Mouse (Mus musculus) hindbrain, embryonic 15.5 days (tissue): Measurements from ENCODE around the gene Cog6. TPM values are rescaled to one million over a fixed set of nuclear protein-coding genes. Genes with fewer than 3 reads are reported as not detected.
A peak's percentile ranks its signal among the peaks of the same experiment; 100 is the strongest.

Experiments used
- ATAC-seq: fragments of 200-750 bp; cut with Nextera tagmentation; 2 replicates; pipeline ENCODE4 v1.8.0; 2017; ENCODE audit warnings: low read depth, moderate number of reproducible peaks, moderate TSS enrichment; ENCODE audit not compliant: low FRiP score
- H3K27ac ChIP-seq: fragments of 300-500 bp; sonication (generic); replicated peaks from 2 replicates; pipeline ENCODE4 v1.5.1; 2015; ENCODE audit warnings: mild to moderate bottlenecking, inconsistent platforms
- H3K27me3 ChIP-seq: fragments of 300-500 bp; sonication (generic); 2 replicates; pipeline ENCODE4 v1.6.1; 2015; ENCODE audit warnings: control low read depth, inconsistent platforms
- H3K36me3 ChIP-seq: fragments of 300-500 bp; sonication (generic); 2 replicates; pipeline ENCODE4 v1.6.1; 2015; ENCODE audit warnings: control low read depth, inconsistent platforms
- H3K4me1 ChIP-seq: fragments of 300-500 bp; sonication (generic); replicated peaks from 2 replicates; pipeline ENCODE4 v1.6.1; 2015; ENCODE audit warnings: control low read depth, inconsistent platforms
- H3K4me2 ChIP-seq: fragments of 300-500 bp; sonication (generic); 2 replicates; pipeline ENCODE4 v1.6.1; 2015; ENCODE audit warnings: moderate library complexity, mild to moderate bottlenecking, inconsistent platforms
- H3K4me3 ChIP-seq: fragments of 300-500 bp; sonication (generic); 2 replicates; pipeline ENCODE4 v1.5.1; 2015; ENCODE audit warnings: mild to moderate bottlenecking, inconsistent platforms
- H3K9ac ChIP-seq: fragments of 300-500 bp; sonication (generic); 2 replicates; pipeline ENCODE4 v1.6.1; 2015; ENCODE audit warnings: inconsistent platforms
- H3K9me3 ChIP-seq: fragments of 300-500 bp; sonication (generic); 2 replicates; pipeline ENCODE4 v1.6.1; 2016; ENCODE audit warnings: control low read depth, inconsistent platforms
- WGBS: fragments of 180-500 bp; shearing (Covaris S2); methylation state at CpG from one replicate; pipeline ENCODE4 v1.1.7; 2015; 5-methylcytosine and 5-hydroxymethylcytosine counted together
- polyA plus RNA-seq: library from polyadenylated mRNA; unstranded; fragments of >200 nt; fragmentation: Nextera tagmentation; extraction: Ambion mirVana; gene quantifications from 2 replicates; pipeline ENCODE4 v1.2.1, GENCODE M21; 2015

Gene Cog6
- polyA plus RNA-seq, 1 experiment from 2014 or later, result 47.1 TPM

DNA sequence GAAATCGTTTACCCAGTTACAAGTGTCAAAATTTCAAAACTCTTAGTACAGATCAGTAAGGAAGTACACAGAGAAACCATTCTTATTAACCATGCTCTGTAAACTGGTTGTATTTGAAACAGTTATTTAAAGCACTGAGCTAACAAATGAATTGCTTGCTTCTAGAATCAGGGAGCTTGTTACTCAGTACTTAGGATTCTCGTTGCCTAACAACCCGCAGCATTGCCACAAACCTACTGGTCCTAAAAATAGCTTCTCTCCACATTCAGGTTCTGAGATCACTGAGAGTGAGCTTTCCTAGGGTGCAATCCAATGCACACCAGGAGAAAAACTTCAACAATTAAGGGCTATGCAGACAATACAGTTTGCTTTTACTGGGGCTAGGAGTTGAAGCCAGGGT is 33.3 kb downstream of the Cog6 start:
- Histone ChIP-seq H3K4me1 (no peaks in the 10 kb centered on the region), H3K4me3 (no peak overlapping the region), H3K27me3 (no peaks in the 10 kb centered on the region), H3K9ac (no peak overlapping the region), H3K27ac (no peak overlapping the region), H3K9me3 (no peaks in the 10 kb centered on the region), H3K4me2 (no peak overlapping the region), H3K36me3 (peaks cover 47% of the 10 kb centered on the region)
- no peak for ATAC-seq
- 87% methylated on average over 3 of the region's 3 CpGs for WGBS

DNA sequence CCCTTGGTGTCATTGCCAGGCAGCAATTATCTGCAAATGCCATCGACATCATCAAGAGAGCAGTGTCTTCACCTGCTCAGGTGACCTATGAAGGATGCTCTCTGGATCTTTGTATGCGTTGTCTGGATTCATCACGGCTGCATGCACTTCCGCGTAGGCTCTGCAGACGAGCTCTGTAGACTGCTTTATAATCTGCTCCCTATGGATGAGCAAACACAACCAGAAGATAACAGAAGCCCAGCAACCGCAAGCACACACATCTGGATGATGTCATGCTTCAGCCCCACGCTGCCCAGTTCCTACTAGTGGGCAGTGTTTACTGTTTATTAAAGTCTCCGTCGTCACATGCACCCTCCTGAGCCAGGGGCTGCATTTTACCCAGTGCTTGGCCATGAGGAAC is 34.0 kb downstream of the Cog6 start:
- H3K4me2 ChIP-seq, result no peak overlapping the region
- no peak overlapping the region for H3K9ac ChIP-seq
- H3K27me3 ChIP-seq, result no peaks in the 10 kb centered on the region
- 90% methylated on average over 10 of the region's 10 CpGs for WGBS
- H3K9me3 ChIP-seq, result no peaks in the 10 kb centered on the region
- H3K27ac ChIP-seq, result no peak overlapping the region
- H3K36me3 ChIP-seq, result peaks cover 39% of the 10 kb centered on the region
- H3K4me1 ChIP-seq, result no peaks in the 10 kb centered on the region
- no peak for ATAC-seq
- H3K4me3 ChIP-seq, result no peak overlapping the region

- Histone ChIP-seq H3K4me3 (no peak overlapping the region), H3K27me3 (0 out of 2 replicates have a peak, but pooled peaks cover 2% of the 10 kb centered on the region), H3K4me2 (no peak overlapping the region), H3K27ac (no peak overlapping the region), H3K36me3 (no peaks in the 10 kb centered on the region), H3K4me1 (0 out of 2 replicates have a peak, but pooled peaks cover 5% of the 10 kb centered on the region), H3K9me3 (no peaks in the 10 kb centered on the region), H3K9ac (no peak overlapping the region)
- 47% methylated on average over 15 of the region's 15 CpGs for WGBS
- peak; percentile 63 for ATAC-seq
Measured at GRCm38 (mm10) chr3:52974674-52975556, 42.1 kb downstream of the Cog6 start.

DNA sequence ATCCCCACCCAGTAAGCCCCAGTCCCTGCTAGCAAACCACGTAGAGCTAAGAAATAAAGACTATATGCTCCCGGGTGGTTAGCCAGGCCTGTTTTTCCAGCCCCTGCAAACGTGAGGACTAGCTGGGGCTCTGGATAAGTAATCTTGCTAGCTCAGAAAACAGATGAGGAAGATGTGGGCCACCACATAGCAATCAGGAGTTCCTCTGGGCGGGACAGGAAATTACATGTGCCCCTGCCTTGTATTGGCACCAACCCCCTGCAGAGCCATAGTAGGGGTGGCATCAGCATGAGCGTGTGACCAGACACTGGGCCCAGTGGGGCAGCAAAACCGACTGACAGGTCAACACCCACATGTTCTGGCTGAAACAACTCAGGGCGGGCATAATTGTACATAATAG is 44.1 kb downstream of the Cog6 start:
- 72% methylated on average over 7 of the region's 7 CpGs for WGBS
- Histone ChIP-seq H3K4me3 (no peak overlapping the region), H3K4me2 (no peak overlapping the region), H3K4me1 (0 out of 2 replicates have a peak, but pooled peaks cover 5% of the 10 kb centered on the region), H3K27me3 (0 out of 2 replicates have a peak, but pooled peaks cover 2% of the 10 kb centered on the region), H3K27ac (no peak overlapping the region), H3K9me3 (no peaks in the 10 kb centered on the region), H3K36me3 (no peaks in the 10 kb centered on the region), H3K9ac (no peak overlapping the region)
- no peak for ATAC-seq

DNA sequence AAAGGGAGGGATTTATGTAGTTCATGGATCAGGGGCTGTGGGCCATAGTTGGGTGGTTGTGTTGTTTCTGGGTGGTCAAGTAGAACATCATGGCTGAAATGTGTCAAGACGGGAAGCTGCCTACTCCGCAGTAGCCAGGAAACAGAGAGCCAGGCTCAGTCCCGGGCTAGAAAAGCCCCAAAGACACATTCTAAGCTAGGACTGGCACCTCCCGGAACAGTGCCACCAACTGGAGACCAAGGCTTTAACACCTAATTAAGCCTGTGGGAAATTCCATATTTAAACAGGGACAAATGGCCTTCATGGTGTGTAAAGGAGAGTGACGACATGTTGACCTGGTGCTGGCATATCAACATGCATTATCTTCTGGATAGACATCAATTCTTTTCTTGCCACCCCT is 50.0 kb downstream of the Cog6 start:
- H3K4me1 ChIP-seq, result no peaks in the 10 kb centered on the region
- no peak overlapping the region for H3K27ac ChIP-seq
- H3K9me3 ChIP-seq, result no peaks in the 10 kb centered on the region
- no peak for ATAC-seq
- no peaks in the 10 kb centered on the region for H3K36me3 ChIP-seq
- no peaks in the 10 kb centered on the region for H3K27me3 ChIP-seq
- H3K4me3 ChIP-seq, result no peak overlapping the region
- H3K9ac ChIP-seq, result no peak overlapping the region
- no peak overlapping the region for H3K4me2 ChIP-seq
- WGBS, result 81% methylated on average over 5 of the region's 5 CpGs

- WGBS, result 54% methylated on average over 7 of the region's 7 CpGs
Measured at GRCm38 (mm10) chr3:52964206-52964605, 52.8 kb downstream of the Cog6 start.

DNA sequence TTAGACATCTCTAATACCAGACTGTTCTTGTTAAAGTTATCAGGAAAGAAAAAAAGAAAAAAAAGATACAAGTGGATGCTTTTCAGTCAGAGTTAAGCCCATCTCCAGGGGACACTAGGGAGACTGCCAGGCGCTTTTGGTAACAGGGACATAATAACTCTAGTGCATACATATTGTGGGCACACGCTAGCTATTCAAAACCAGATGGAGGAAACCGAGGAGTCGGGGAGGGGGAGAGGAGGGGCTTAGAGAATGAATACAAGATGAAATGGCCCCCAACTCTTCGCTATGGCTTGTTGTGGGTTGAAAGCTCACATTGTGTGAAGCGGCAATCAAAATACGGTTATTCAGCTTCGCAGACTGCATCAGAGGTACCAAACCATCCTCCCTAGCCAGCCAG is 53.6 kb downstream of the Cog6 start:
- 43% methylated on average over 8 of the region's 8 CpGs for WGBS
- Histone ChIP-seq H3K4me3 (no peak overlapping the region), H3K36me3 (no peaks in the 10 kb centered on the region), H3K9me3 (no peaks in the 10 kb centered on the region), H3K4me1 (no peaks in the 10 kb centered on the region), H3K27me3 (no peaks in the 10 kb centered on the region), H3K27ac (no peak overlapping the region), H3K4me2 (no peak overlapping the region), H3K9ac (no peak overlapping the region)
- ATAC-seq, result no peak

More at GRCm38 (mm10) chr3:52964206-52964605, 52.8 kb downstream of the Cog6 start:
- no peaks in the 10 kb centered on the region for H3K4me1 ChIP-seq
- no peak for ATAC-seq
- no peak overlapping the region for H3K4me2 ChIP-seq
- no peak overlapping the region for H3K27ac ChIP-seq
- no peaks in the 10 kb centered on the region for H3K9me3 ChIP-seq
- no peaks in the 10 kb centered on the region for H3K36me3 ChIP-seq
- H3K27me3 ChIP-seq, result no peaks in the 10 kb centered on the region
- H3K9ac ChIP-seq, result no peak overlapping the region
- no peak overlapping the region for H3K4me3 ChIP-seq

- Histone ChIP-seq H3K9ac (no peak overlapping the region), H3K36me3 (no peaks in the 10 kb centered on the region), H3K4me3 (no peak overlapping the region), H3K27me3 (no peaks in the 10 kb centered on the region), H3K9me3 (no peaks in the 10 kb centered on the region), H3K4me2 (no peak overlapping the region), H3K27ac (no peak overlapping the region), H3K4me1 (no peaks in the 10 kb centered on the region)
- no peak for ATAC-seq
- WGBS, result 96% methylated on average over 14 of the region's 14 CpGs
Measured at GRCm38 (mm10) chr3:52962391-52962790, 54.6 kb downstream of the Cog6 start.

DNA sequence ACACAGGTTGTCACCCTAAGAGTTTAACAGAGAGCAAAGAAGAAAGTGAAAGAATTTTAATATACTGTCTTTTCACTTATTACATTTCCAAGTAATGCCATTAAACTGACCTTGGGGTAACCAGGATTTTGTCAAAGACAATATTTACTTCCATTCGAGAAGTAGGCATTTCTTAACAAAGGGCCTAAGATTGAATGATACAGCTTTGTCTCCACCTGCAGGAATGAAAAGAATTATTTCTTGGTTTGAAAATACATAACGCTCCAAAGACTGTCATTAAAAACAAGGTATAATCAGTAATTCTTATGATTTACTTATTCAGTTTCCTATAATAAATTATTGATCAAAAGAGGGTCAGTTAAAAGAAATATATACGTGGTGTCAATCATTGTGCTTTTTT is 55.4 kb downstream of the Cog6 start:
- no peaks in the 10 kb centered on the region for H3K36me3 ChIP-seq
- ATAC-seq, result no peak
- no peak overlapping the region for H3K4me3 ChIP-seq
- no peak overlapping the region for H3K9ac ChIP-seq
- H3K4me2 ChIP-seq, result no peak overlapping the region
- no peaks in the 10 kb centered on the region for H3K27me3 ChIP-seq
- WGBS, result 82% methylated on average over 3 of the region's 3 CpGs
- H3K9me3 ChIP-seq, result no peaks in the 10 kb centered on the region
- no peaks in the 10 kb centered on the region for H3K4me1 ChIP-seq
- no peak overlapping the region for H3K27ac ChIP-seq

GRCm38 (mm10) chr3:52960951-52961350 is 56.1 kb downstream of the Cog6 start:
- H3K4me1 ChIP-seq, result no peaks in the 10 kb centered on the region
- no peaks in the 10 kb centered on the region for H3K9me3 ChIP-seq
- WGBS, result 97% methylated on average over 13 of the region's 13 CpGs
- H3K4me3 ChIP-seq, result no peak overlapping the region
- H3K36me3 ChIP-seq, result no peaks in the 10 kb centered on the region
- no peak for ATAC-seq
- no peaks in the 10 kb centered on the region for H3K27me3 ChIP-seq
- no peak overlapping the region for H3K9ac ChIP-seq
- H3K27ac ChIP-seq, result no peak overlapping the region
- H3K4me2 ChIP-seq, result no peak overlapping the region

- ATAC-seq, result no peak
- H3K4me1 ChIP-seq, result peaks cover 11% of the 10 kb centered on the region
- no peaks in the 10 kb centered on the region for H3K36me3 ChIP-seq
- no peak overlapping the region for H3K27ac ChIP-seq
- no peak overlapping the region for H3K4me2 ChIP-seq
- no peak overlapping the region for H3K9ac ChIP-seq
- H3K27me3 ChIP-seq, result no peaks in the 10 kb centered on the region
- 86% methylated on average over 10 of the region's 10 CpGs for WGBS
- no peak overlapping the region for H3K4me3 ChIP-seq
- no peaks in the 10 kb centered on the region for H3K9me3 ChIP-seq
Measured at GRCm38 (mm10) chr3:52958444-52959120, 58.5 kb downstream of the Cog6 start.

- WGBS, result 87% methylated on average over 7 of the region's 7 CpGs
- no peak overlapping the region for H3K4me2 ChIP-seq
- no peaks in the 10 kb centered on the region for H3K27me3 ChIP-seq
- H3K9ac ChIP-seq, result no peak overlapping the region
- no peak for ATAC-seq
- no peaks in the 10 kb centered on the region for H3K9me3 ChIP-seq
- no peak overlapping the region for H3K4me3 ChIP-seq
- no peaks in the 10 kb centered on the region for H3K36me3 ChIP-seq
- H3K4me1 ChIP-seq, result peaks cover 11% of the 10 kb centered on the region
- H3K27ac ChIP-seq, result no peak overlapping the region
Measured at GRCm38 (mm10) chr3:52957861-52958260, 59.2 kb downstream of the Cog6 start.
